Mouse (Mus musculus) stomach, embryonic 14.5 days (tissue): ENCODE measurements around the gene Mptx2. TPM values are rescaled to one million over a fixed set of nuclear protein-coding genes. Genes with fewer than 3 reads are reported as not detected.
"Not testable (repeated sequence)": the region's sequence is repeated elsewhere in the genome, so short reads cannot be mapped to it uniquely, and the experiment has no call there.

Experiments
- ATAC-seq: fragments of 200-750 bp; cut with Nextera tagmentation; 2 replicates; pipeline ENCODE4 v1.8.0; 2017; ENCODE audit warnings: low read depth, moderate TSS enrichment; ENCODE audit not compliant: insufficient number of reproducible peaks, insufficient read depth, low FRiP score
- H3K27ac ChIP-seq: fragments of 300-500 bp; sonication (generic); 2 replicates; pipeline ENCODE4 v1.5.1; 2014; ENCODE audit warnings: mild to moderate bottlenecking, low read length, moderate library complexity, mixed read lengths
- H3K27me3 ChIP-seq: fragments of 300-500 bp; sonication (generic); 2 replicates; pipeline ENCODE4 v1.6.1; 2014; ENCODE audit warnings: low read length, control low read depth, mixed read lengths; ENCODE audit not compliant: control insufficient read depth, insufficient read depth
- H3K36me3 ChIP-seq: fragments of 300-500 bp; sonication (generic); 2 replicates; pipeline ENCODE4 v1.6.1; 2014; ENCODE audit warnings: mild to moderate bottlenecking, control low read depth, low read length, moderate library complexity, mixed read lengths; ENCODE audit not compliant: control insufficient read depth, insufficient read depth
- H3K4me1 ChIP-seq: fragments of 300-500 bp; sonication (generic); 2 replicates; pipeline ENCODE4 v1.6.1; 2014; ENCODE audit warnings: low read length, control low read depth, mixed read lengths; ENCODE audit not compliant: control insufficient read depth, insufficient read depth
- H3K4me2 ChIP-seq: fragments of 300-500 bp; sonication (generic); replicated peaks from 2 replicates; pipeline ENCODE4 v1.6.1; 2014; ENCODE audit warnings: low read depth, low read length, control low read depth
- H3K4me3 ChIP-seq: fragments of 300-500 bp; sonication (generic); 2 replicates; pipeline ENCODE4 v1.5.1; 2014; ENCODE audit warnings: low read depth, low read length, control low read depth
- H3K9ac ChIP-seq: fragments of 300-500 bp; sonication (generic); replicated peaks from 2 replicates; pipeline ENCODE4 v1.6.1; 2014; ENCODE audit warnings: low read depth, mild to moderate bottlenecking, control low read depth, low read length, moderate library complexity, mixed read lengths
- H3K9me3 ChIP-seq: fragments of 300-500 bp; sonication (generic); 2 replicates; pipeline ENCODE4 v1.6.1; 2016; ENCODE audit warnings: low read depth, low read length, control low read depth; ENCODE audit not compliant: control insufficient read depth
- WGBS: fragments of 180-500 bp; shearing (Covaris S2); extraction: QIAGEN DNeasy Blood & Tissue Kit; methylation state at CpG from one replicate; pipeline ENCODE4 v1.1.7; 2014; 5-methylcytosine and 5-hydroxymethylcytosine counted together
- polyA plus RNA-seq: library from polyadenylated mRNA; unstranded; fragments of >200 nt; fragmentation: Nextera tagmentation; extraction: Ambion mirVana; gene quantifications from 2 replicates; pipeline ENCODE4 v1.2.1, GENCODE M21; 2014

Mptx2 gene
- polyA plus RNA-seq, 1 experiment from 2014 or later = not detected

- Histone ChIP-seq H3K9ac (no peak overlapping the region), H3K4me3 (no peak overlapping the region), H3K4me2 (no peak overlapping the region), H3K4me1 (no peaks in the 10 kb centered on the region), H3K36me3 (no peaks in the 10 kb centered on the region), H3K27me3 (no peaks in the 10 kb centered on the region), H3K27ac (no peak overlapping the region), H3K9me3 (no peaks in the 10 kb centered on the region)
- no peak for ATAC-seq
- WGBS = 61% methylated on average over 3 of the region's 3 CpGs
Observed at GRCm38 (mm10) chr1:173315725-173316124, 38.1 kb upstream of the Mptx2 start.

DNA sequence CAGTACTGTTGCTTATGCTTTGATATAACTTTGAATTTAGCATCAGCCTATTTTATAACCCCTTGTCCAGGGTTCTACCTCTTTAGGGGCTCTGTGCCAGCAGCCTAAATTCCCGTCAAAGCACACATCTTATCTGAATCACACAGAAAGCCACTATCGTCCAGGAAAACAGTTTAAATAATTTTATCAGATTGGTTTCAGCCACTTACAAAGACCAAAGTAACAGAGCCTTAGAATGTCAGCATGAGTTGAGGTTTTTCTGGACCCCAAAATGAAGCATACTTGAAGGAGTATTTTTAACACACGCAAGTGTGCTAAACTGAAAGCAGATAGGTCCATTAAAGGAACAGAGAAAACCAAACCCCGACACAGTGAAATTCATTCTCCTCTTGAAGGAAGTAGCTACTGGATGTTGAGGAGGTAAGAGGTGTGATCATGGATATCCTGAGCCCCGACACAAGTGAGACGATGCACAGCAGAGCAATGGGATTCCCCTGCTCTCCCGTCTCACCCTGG is 36.0 kb upstream of the Mptx2 start:
- WGBS = 71% methylated on average over 7 of the region's 7 CpGs
- H3K27me3 ChIP-seq, H3K9me3 ChIP-seq, H3K36me3 ChIP-seq, H3K4me1 ChIP-seq, H3K9ac ChIP-seq, H3K4me2 ChIP-seq, ATAC-seq, H3K27ac ChIP-seq, H3K4me3 ChIP-seq: not testable (repeated sequence)

GRCm38 (mm10) chr1:173302795-173303194 is 25.2 kb upstream of the Mptx2 start:
- not testable (repeated sequence) for H3K9me3 ChIP-seq, H3K4me1 ChIP-seq, H3K4me3 ChIP-seq, H3K9ac ChIP-seq, H3K27me3 ChIP-seq, H3K4me2 ChIP-seq, H3K36me3 ChIP-seq, H3K27ac ChIP-seq
- ATAC-seq = peak; percentile 77; the same call in 1 of the 2 replicates
- 16% methylated on average over 3 of the region's 3 CpGs for WGBS

GRCm38 (mm10) chr1:173265701-173266100 is 11.9 kb downstream of the Mptx2 start, which contains the start of gene Olfr418:
Gene Olfr418, plus strand, starts transcription at chr1:173266001.
- Histone ChIP-seq H3K4me1 (no peaks in the 10 kb centered on the region), H3K9me3 (no peaks in the 10 kb centered on the region), H3K27ac (no peak within 1 kb of the TSS), H3K9ac (no peak within 1 kb of the TSS), H3K36me3 (no peaks in the 10 kb centered on the region), H3K4me3 (no peak within 1 kb of the TSS), H3K27me3 (no peaks in the 10 kb centered on the region), H3K4me2 (no peak within 1 kb of the TSS)
- no peak for ATAC-seq

DNA sequence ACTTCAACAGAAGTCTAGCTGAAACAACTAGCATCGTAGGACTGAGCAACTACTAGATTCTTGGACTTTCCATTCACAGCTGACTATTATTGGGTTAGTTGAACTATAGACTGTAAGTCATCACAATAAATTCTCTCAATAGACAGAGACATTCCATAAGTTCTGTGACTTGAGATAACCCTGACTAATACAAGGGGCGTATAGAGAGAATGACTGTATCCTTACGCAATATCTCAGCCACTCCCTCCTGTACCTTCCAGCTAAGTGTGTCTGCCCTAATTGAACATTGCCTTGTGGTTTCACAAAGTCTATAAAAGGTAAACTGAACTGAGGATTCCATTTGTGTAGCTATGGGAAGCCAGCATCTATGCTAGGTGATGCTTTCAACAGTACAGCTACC is 27.7 kb downstream of the Mptx2 start:
- Histone ChIP-seq H3K9ac (no peak overlapping the region), H3K36me3 (no peaks in the 10 kb centered on the region), H3K27me3 (no peaks in the 10 kb centered on the region), H3K27ac (no peak overlapping the region), H3K9me3 (no peaks in the 10 kb centered on the region), H3K4me1 (no peaks in the 10 kb centered on the region), H3K4me3 (no peak overlapping the region), H3K4me2 (no peak overlapping the region)
- 88% methylated on average over 3 of the region's 3 CpGs for WGBS
- ATAC-seq = no peak

DNA sequence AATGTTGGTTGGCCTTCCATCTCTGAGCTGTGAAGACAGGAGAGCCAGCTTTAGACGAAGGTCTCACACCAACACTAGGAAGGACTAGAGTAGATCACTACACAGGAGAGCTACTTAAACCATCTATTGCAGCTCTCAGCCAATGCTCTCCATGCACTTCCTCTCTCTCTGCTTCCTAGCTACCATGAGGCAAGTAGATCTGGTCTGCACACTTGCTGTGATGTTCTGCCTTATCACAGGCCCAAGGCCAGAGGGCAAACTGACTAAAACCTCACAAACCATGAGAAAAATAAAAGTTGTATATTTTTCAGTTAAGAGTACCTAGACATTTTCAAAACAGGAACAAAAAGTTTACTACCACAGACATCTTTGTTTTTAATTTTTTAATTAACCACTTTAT is 40.6 kb downstream of the Mptx2 start:
- not testable (repeated sequence) for H3K4me3 ChIP-seq, H3K4me1 ChIP-seq, ATAC-seq, H3K27me3 ChIP-seq, H3K36me3 ChIP-seq, H3K4me2 ChIP-seq, H3K9ac ChIP-seq, H3K27ac ChIP-seq, H3K9me3 ChIP-seq
- WGBS = 85% methylated on average over 1 of the region's 1 CpGs

DNA sequence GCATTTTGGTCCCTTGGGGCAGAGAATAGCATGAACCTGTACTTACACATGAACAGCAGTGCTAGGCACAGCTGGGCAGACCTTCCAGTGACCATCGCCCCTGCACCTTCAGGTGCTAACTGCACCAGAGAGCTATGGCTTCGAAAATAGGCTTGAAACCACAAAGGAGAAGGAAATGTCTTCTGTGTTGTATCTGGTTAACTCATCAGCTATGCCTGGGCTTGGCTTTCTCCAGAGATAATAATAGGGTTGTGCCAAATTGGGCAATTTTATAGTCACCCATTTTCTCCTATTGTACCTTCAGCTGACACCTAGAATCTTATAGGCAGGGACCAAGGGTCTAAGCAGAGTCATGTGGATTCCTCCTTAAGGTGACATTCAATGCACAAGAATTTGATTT is 50.5 kb downstream of the Mptx2 start, which contains the start of gene Fcer1a:
TSS of gene Fcer1a (minus strand) at position 134 of the 400 bp plus-strand sequence.
- no peak for ATAC-seq
- H3K4me3 ChIP-seq = no peak within 1 kb of the TSS
- no peak within 1 kb of the TSS for H3K4me2 ChIP-seq
- H3K27me3 ChIP-seq = no peaks in the 10 kb centered on the region
- H3K36me3 ChIP-seq = no peaks in the 10 kb centered on the region
- H3K9ac ChIP-seq = no peak within 1 kb of the TSS
- no peak within 1 kb of the TSS for H3K27ac ChIP-seq
- WGBS = 93% methylated on average over 2 of the region's 2 CpGs
- no peaks in the 10 kb centered on the region for H3K4me1 ChIP-seq
- H3K9me3 ChIP-seq = no peaks in the 10 kb centered on the region

Other genes starting within 250 kb of the Mptx2 start
- gene Olfr1408, start 140.4 kb downstream of the Mptx2 start, polyA plus RNA-seq = not detected in 2 replicates
- gene Olfr1406, start 87.1 kb downstream of the Mptx2 start, polyA plus RNA-seq = not detected in 2 replicates
- gene Olfr218, start 80.0 kb downstream of the Mptx2 start, polyA plus RNA-seq = not detected in 2 replicates
- not detected in 2 replicates for gene Olfr1404, start 65.4 kb downstream of the Mptx2 start, polyA plus RNA-seq
- not detected in 2 replicates for gene Fcer1a, start 50.6 kb downstream of the Mptx2 start, polyA plus RNA-seq
- gene Olfr418, start 11.8 kb downstream of the Mptx2 start, polyA plus RNA-seq = not detected in 2 replicates
- 1.5 and 1.9 TPM in 2 replicates for gene Ackr1, start 56.0 kb upstream of the Mptx2 start, polyA plus RNA-seq
- gene Aim2, start 73.1 kb upstream of the Mptx2 start, polyA plus RNA-seq = 1.3 and 2.2 TPM in 2 replicates
- 8.8 and 10.1 TPM in 2 replicates for gene Cadm3, start 89.9 kb upstream of the Mptx2 start, polyA plus RNA-seq
- 0.09 and 0.32 TPM in 2 replicates for gene Ifi206, start 213.3 kb upstream of the Mptx2 start, polyA plus RNA-seq